Mouse (Mus musculus): ENCODE measurements at regions not wholly inside any gene's neighbourhood (a gene's known extent, or its start where the extent isn't known, plus 50 kb on each side); places are given as distances from the start of the nearest gene placed in this dataset.
"Not testable (repeated sequence)": the region's sequence is repeated elsewhere in the genome, so short reads cannot be mapped to it uniquely, and the experiment has no call there.

GRCm38 (mm10) chr5:129294861-129295542, 198.5 kb downstream of the Adgrd1 start:
- H3K36me3 ChIP-seq; H3K4me2 ChIP-seq (replicated peaks); H3K4me3 ChIP-seq; H3K27ac ChIP-seq (replicated peaks); H3K27me3 ChIP-seq; H3K9me3 ChIP-seq; ATAC-seq (ENCODE audit: low FRiP score, low read depth); H3K9ac ChIP-seq (replicated peaks): not testable (repeated sequence)
- WGBS = 77% methylated on average over 8 of the region's 8 CpGs
- peaks cover 15% of the 10 kb centered on the region for H3K4me1 ChIP-seq

- WGBS = 48% methylated on average over 11 of the region's 11 CpGs
- no peak for ATAC-seq (ENCODE audit: low FRiP score, low read depth)
- no peaks in the 10 kb centered on the region for H3K9me3 ChIP-seq
- no peak overlapping the region for H3K27ac ChIP-seq (replicated peaks)
- no peak overlapping the region for H3K4me2 ChIP-seq (replicated peaks)
- no peaks in the 10 kb centered on the region for H3K36me3 ChIP-seq
- no peak overlapping the region for H3K9ac ChIP-seq (replicated peaks)
- no peak overlapping the region for H3K4me3 ChIP-seq
- H3K4me1 ChIP-seq = peaks cover 15% of the 10 kb centered on the region
- H3K27me3 ChIP-seq = no peaks in the 10 kb centered on the region
Measured at GRCm38 (mm10) chr5:129297657-129298349, 201.3 kb downstream of the Adgrd1 start.

GRCm38 (mm10) chr5:129298646-129299455, 202.2 kb upstream of the Sfswap start:
- H3K36me3 ChIP-seq = no peaks in the 10 kb centered on the region
- H3K4me2 ChIP-seq (replicated peaks) = no peak overlapping the region
- 8% methylated on average over 11 of the region's 11 CpGs for WGBS
- no peaks in the 10 kb centered on the region for H3K27me3 ChIP-seq
- no peak overlapping the region for H3K27ac ChIP-seq (replicated peaks)
- no peak for ATAC-seq (ENCODE audit: low FRiP score, low read depth)
- no peak overlapping the region for H3K9ac ChIP-seq (replicated peaks)
- peaks cover 15% of the 10 kb centered on the region for H3K4me1 ChIP-seq
- no peak overlapping the region for H3K4me3 ChIP-seq
- H3K9me3 ChIP-seq = no peaks in the 10 kb centered on the region

GRCm38 (mm10) chr5:129299456-129299765, 201.6 kb upstream of the Sfswap start:
- H3K4me3 ChIP-seq = no peak overlapping the region
- H3K9me3 ChIP-seq = no peaks in the 10 kb centered on the region
- no peaks in the 10 kb centered on the region for H3K27me3 ChIP-seq
- H3K9ac ChIP-seq (replicated peaks) = no peak overlapping the region
- H3K36me3 ChIP-seq = no peaks in the 10 kb centered on the region
- no peak overlapping the region for H3K27ac ChIP-seq (replicated peaks)
- H3K4me2 ChIP-seq (replicated peaks) = no peak overlapping the region
- ATAC-seq (ENCODE audit: low FRiP score, low read depth) = no peak
- peaks cover 15% of the 10 kb centered on the region for H3K4me1 ChIP-seq
- WGBS = 28% methylated on average over 2 of the region's 2 CpGs

- H3K27ac ChIP-seq (replicated peaks) = no peak overlapping the region
- no peaks in the 10 kb centered on the region for H3K9me3 ChIP-seq
- no peak overlapping the region for H3K9ac ChIP-seq (replicated peaks)
- no peak overlapping the region for H3K4me3 ChIP-seq
- H3K4me1 ChIP-seq = peaks cover 15% of the 10 kb centered on the region
- no peak overlapping the region for H3K4me2 ChIP-seq (replicated peaks)
- H3K27me3 ChIP-seq = no peaks in the 10 kb centered on the region
- WGBS = 89% methylated on average over 6 of the region's 6 CpGs
- ATAC-seq (ENCODE audit: low FRiP score, low read depth) = no peak
- no peaks in the 10 kb centered on the region for H3K36me3 ChIP-seq
Measured at GRCm38 (mm10) chr5:129300423-129300822, 200.6 kb upstream of the Sfswap start.

GRCm38 (mm10) chr5:129315626-129316025, 185.4 kb upstream of the Sfswap start:
- H3K9me3 ChIP-seq = no peaks in the 10 kb centered on the region
- no peaks in the 10 kb centered on the region for H3K27me3 ChIP-seq
- H3K4me3 ChIP-seq = no peak overlapping the region
- no peaks in the 10 kb centered on the region for H3K36me3 ChIP-seq
- 62% methylated on average over 9 of the region's 9 CpGs for WGBS
- H3K4me2 ChIP-seq (replicated peaks) = no peak overlapping the region
- no peak overlapping the region for H3K9ac ChIP-seq (replicated peaks)
- no peak for ATAC-seq (ENCODE audit: low FRiP score, low read depth)
- peaks cover 2% of the 10 kb centered on the region; the same call in 1 of the 2 replicates for H3K4me1 ChIP-seq
- no peak overlapping the region for H3K27ac ChIP-seq (replicated peaks)

- Histone ChIP-seq H3K4me3 (no peak overlapping the region), H3K4me1 (no peaks in the 10 kb centered on the region), H3K9me3 (peaks cover 5% of the 10 kb centered on the region; the same call in 1 of the 2 replicates), H3K4me2 (replicated peaks) (0 out of 2 replicates have a peak overlapping the region, but pooled peaks have one; percentile 17), H3K9ac (replicated peaks) (0 out of 2 replicates have a peak overlapping the region, but pooled peaks have one; percentile 11), H3K27me3 (no peaks in the 10 kb centered on the region; the same call in 1 of the 2 replicates), H3K27ac (replicated peaks) (no peak overlapping the region), H3K36me3 (no peaks in the 10 kb centered on the region)
- ATAC-seq (ENCODE audit: low FRiP score, low read depth) = no peak
- 18% methylated on average over 11 of the region's 11 CpGs for WGBS
Measured at GRCm38 (mm10) chr5:129331094-129331523, 169.9 kb upstream of the Sfswap start.

- Histone ChIP-seq H3K9ac (replicated peaks) (no peak overlapping the region), H3K4me2 (replicated peaks) (no peak overlapping the region), H3K27ac (replicated peaks) (no peak overlapping the region), H3K4me1 (no peaks in the 10 kb centered on the region), H3K36me3 (no peaks in the 10 kb centered on the region), H3K27me3 (no peaks in the 10 kb centered on the region; the same call in 1 of the 2 replicates), H3K4me3 (no peak overlapping the region), H3K9me3 (peaks cover 5% of the 10 kb centered on the region; the same call in 1 of the 2 replicates)
- no peak for ATAC-seq (ENCODE audit: low FRiP score, low read depth)
- 92% methylated on average over 3 of the region's 3 CpGs for WGBS
Measured at GRCm38 (mm10) chr5:129332014-129332413, 169.0 kb upstream of the Sfswap start.

- no peak for ATAC-seq (ENCODE audit: low FRiP score, low read depth)
- H3K4me3 ChIP-seq = no peak overlapping the region
- no peaks in the 10 kb centered on the region for H3K36me3 ChIP-seq
- H3K27me3 ChIP-seq = no peaks in the 10 kb centered on the region; the same call in 1 of the 2 replicates
- H3K9ac ChIP-seq (replicated peaks) = no peak overlapping the region
- WGBS = 78% methylated on average over 7 of the region's 7 CpGs
- H3K4me1 ChIP-seq = no peaks in the 10 kb centered on the region
- H3K27ac ChIP-seq (replicated peaks) = no peak overlapping the region
- no peaks in the 10 kb centered on the region for H3K9me3 ChIP-seq
- no peak overlapping the region for H3K4me2 ChIP-seq (replicated peaks)
Measured at GRCm38 (mm10) chr5:129338511-129338910, 162.5 kb upstream of the Sfswap start.

GRCm38 (mm10) chr5:129344038-129344437, 157.0 kb upstream of the Sfswap start:
- H3K9ac ChIP-seq (replicated peaks) = no peak overlapping the region
- 88% methylated on average over 12 of the region's 12 CpGs for WGBS
- no peak overlapping the region for H3K4me2 ChIP-seq (replicated peaks)
- H3K27me3 ChIP-seq = no peaks in the 10 kb centered on the region
- H3K27ac ChIP-seq (replicated peaks) = no peak overlapping the region
- no peaks in the 10 kb centered on the region for H3K36me3 ChIP-seq
- H3K4me3 ChIP-seq = no peak overlapping the region
- H3K9me3 ChIP-seq = no peaks in the 10 kb centered on the region
- no peak for ATAC-seq (ENCODE audit: low FRiP score, low read depth)
- H3K4me1 ChIP-seq = no peaks in the 10 kb centered on the region

- H3K27ac ChIP-seq (replicated peaks) = no peak overlapping the region
- no peak overlapping the region for H3K9ac ChIP-seq (replicated peaks)
- H3K4me2 ChIP-seq (replicated peaks) = no peak overlapping the region
- H3K4me1 ChIP-seq = 0 out of 2 replicates have a peak, but pooled peaks cover 4% of the 10 kb centered on the region
- no peak overlapping the region for H3K4me3 ChIP-seq
- no peaks in the 10 kb centered on the region for H3K36me3 ChIP-seq
- no peaks in the 10 kb centered on the region for H3K9me3 ChIP-seq
- ATAC-seq (ENCODE audit: low FRiP score, low read depth) = no peak
- H3K27me3 ChIP-seq = no peaks in the 10 kb centered on the region
- 67% methylated on average over 12 of the region's 12 CpGs for WGBS
Measured at GRCm38 (mm10) chr5:129350024-129350423, 151.0 kb upstream of the Sfswap start.

- Histone ChIP-seq H3K36me3 (no peaks in the 10 kb centered on the region), H3K27me3 (no peaks in the 10 kb centered on the region), H3K4me2 (replicated peaks) (no peak overlapping the region), H3K4me1 (0 out of 2 replicates have a peak, but pooled peaks cover 4% of the 10 kb centered on the region), H3K9me3 (no peaks in the 10 kb centered on the region), H3K9ac (replicated peaks) (no peak overlapping the region), H3K27ac (replicated peaks) (no peak overlapping the region), H3K4me3 (no peak overlapping the region)
- WGBS = 46% methylated on average over 9 of the region's 9 CpGs
- ATAC-seq (ENCODE audit: low FRiP score, low read depth) = no peak
Measured at GRCm38 (mm10) chr5:129353549-129353948, 147.5 kb upstream of the Sfswap start.

Measured in midbrain, embryonic 12.5 days (tissue).